Mouse (Mus musculus): ENCODE results near the gene Gimap3. TPM values are rescaled to one million over a fixed set of nuclear protein-coding genes. Genes with fewer than 3 reads are reported as not detected.

Gimap3 gene
- polyA plus RNA-seq (2012; rRNA removed) = 0.06 TPM in 1 of 2 replicates, not detected in the other

DNA sequence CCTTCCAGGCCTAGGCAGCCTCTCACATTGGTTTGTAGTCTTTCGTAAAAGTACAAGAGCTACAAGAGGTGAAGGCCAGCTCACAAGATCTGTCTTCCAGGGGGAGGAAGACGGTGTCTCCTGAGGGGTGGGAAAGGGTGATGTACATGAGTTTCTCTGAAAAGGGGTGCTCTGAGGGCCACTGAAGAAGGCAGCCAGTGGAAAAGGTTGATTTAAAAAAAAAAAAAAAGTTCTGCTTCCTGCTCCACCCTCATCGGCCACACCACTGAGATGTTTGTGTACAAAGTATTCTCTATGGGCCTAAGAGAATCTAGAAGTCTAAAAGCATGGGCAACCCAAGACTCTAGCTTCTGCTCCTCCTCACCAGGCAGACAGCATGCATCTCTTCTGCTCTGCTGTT, at the start of gene Gimap3:
Gene Gimap3, minus strand, starts transcription at position 156 of the 400 bp plus-strand sequence.

DNA sequence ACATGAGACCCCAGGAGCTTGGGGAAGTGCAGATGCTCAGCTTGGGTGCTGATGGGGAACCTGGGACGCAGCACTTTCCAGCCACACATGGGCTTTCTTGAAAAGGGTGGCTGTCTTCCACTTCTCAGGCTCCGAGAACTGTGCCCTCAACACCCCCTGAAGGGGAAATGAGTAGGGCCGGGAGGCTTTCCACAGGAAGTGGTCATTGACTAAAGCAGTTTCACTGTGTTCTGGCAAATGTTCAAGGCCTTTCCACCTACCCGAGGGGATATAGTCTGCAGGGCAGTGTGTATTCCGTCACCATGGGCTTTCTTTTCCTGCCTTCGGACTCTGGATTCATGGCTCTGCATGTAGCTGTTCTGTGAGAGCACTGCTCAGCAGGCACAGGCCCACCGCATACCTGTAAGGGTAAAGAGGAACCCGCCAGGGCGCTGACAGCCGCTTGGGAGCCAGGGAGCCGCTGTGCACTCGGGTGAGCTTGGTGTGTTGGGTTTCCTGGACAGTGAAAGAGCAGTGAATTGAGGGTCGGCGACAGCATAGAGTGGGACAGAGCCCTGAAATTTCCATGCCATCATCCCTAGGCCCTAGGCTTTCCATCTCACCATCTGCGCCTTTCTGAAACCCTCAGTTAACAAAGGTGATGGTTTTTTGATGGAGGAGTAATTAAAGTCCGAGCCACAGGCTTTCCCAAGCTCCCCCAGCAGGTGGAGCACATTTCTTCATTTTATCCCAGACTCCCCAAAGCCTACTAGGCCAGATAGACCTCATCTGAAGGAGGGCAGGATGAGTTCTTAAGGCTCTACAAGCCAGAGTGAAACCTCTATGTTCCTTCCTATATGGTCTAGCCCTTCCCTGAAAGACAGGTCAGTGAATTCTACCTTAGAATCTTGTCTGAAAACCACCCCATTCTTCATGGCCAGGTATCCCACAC, 24.4 kb downstream of the Gimap3 start, which contains the start of gene Gimap5:
Gene Gimap5, plus strand, starts transcription at position 239 of the 931 bp plus-strand sequence.

DNA sequence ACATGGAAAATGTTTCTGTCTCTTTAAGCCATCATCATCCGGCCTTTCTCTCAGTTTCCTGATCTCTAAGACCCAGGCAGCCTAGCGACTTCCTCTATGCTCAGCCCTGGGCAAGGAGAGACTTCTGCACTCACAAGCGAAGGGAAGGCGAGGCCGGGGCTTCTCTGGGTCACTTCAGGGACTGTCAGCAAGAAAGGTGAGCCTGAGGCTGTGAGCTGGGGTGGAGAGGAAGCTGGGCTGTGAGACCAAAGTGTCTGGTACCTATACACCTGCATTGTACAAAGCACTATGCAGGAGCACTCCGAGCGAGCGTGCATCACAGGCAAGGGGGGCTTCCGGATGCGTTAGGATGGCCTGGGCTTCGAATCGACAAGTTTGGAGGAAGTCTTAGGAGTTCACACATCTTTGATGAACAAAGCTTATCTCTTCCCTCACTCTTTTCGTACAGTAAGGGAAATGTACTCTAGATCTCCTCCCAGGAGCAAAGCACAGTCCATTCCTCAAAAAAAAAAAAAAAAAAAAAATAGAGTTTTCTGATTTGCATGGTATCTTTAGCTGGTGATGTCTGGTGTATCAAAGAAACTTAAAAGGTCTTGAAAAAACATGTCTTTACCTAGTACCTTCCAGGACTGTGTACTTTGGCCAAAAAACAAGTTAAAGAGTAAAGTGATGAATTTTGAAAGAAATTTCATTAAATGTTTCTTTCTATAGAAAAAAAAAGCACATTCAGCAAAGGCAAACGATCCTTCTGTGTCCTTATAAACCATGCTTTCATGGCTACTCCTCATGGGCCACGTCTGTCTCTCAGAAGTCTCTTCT, 31.5 kb downstream of the Gimap3 start, which contains the start of gene Gimap1:
Gene Gimap1, plus strand, starts transcription at position 94 of the 819 bp plus-strand sequence.

DNA sequence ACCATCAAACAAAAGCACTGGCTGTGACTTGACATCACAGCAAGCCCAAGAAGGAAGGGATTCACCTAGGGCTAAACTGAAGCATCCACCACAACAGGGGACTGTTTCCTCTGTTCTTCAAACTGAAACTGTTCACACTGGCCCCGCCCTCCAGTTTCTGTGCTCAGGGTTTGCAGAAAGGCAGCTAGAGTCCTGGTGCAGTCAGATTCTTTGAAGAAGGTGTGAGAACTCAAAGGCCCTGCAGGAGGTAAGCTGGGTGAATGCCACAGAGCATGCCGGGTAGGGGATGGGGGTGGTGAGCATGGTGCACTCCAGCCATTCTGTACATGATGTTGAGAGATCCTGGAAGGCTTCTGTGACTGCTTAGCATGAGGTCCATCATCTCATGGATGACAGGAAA, 52.2 kb downstream of the Gimap3 start, which contains the start of the genes Gm28053 and Gimap7:
Gene Gm28053, plus strand, starts transcription at position 153 of the 400 bp plus-strand sequence.
Gene Gimap7, plus strand, starts transcription at position 167 of the 400 bp plus-strand sequence.

Other genes starting within 250 kb of the Gimap3 start
- 42.1 and 44.0 TPM in 2 replicates for gene Atp6v0e2, start 233.2 kb downstream of the Gimap3 start, polyA plus RNA-seq (2012; rRNA removed)
- 19.2 and 19.4 TPM in 2 replicates for gene Lrrc61, start 216.1 kb downstream of the Gimap3 start, polyA plus RNA-seq (2012; rRNA removed)
- 2.2 and 5.1 TPM in 2 replicates for gene Rarres2, start 198.1 kb downstream of the Gimap3 start, polyA plus RNA-seq (2012; rRNA removed)
- not detected in 2 replicates for gene Gm45021, start 181.2 kb downstream of the Gimap3 start, polyA plus RNA-seq (2012; rRNA removed)
- gene Repin1, start 177.0 kb downstream of the Gimap3 start, polyA plus RNA-seq (2012; rRNA removed) = 38.4 and 41.8 TPM in 2 replicates
- not detected in 2 replicates for gene Gm44965, start 176.9 kb downstream of the Gimap3 start, polyA plus RNA-seq (2012; rRNA removed)
- gene Zfp775, start 168.8 kb downstream of the Gimap3 start, polyA plus RNA-seq (2012; rRNA removed) = 6.4 and 7.9 TPM in 2 replicates
- gene AI854703, start 144.1 kb downstream of the Gimap3 start, polyA plus RNA-seq (2012; rRNA removed) = 0.78 and 1.4 TPM in 2 replicates
- 1.2 and 1.7 TPM in 2 replicates for gene Gimap8, start 123.6 kb downstream of the Gimap3 start, polyA plus RNA-seq (2012; rRNA removed)
- gene Gimap9, start 94.7 kb downstream of the Gimap3 start, polyA plus RNA-seq (2012; rRNA removed) = 4.7 and 5.9 TPM in 2 replicates
- 4.4 and 5.2 TPM in 2 replicates for gene Gimap4, start 86.3 kb downstream of the Gimap3 start, polyA plus RNA-seq (2012; rRNA removed)
- 6.3 and 9.2 TPM in 2 replicates for gene Gimap6, start 62.6 kb downstream of the Gimap3 start, polyA plus RNA-seq (2012; rRNA removed)
- 1.5 and 2.4 TPM in 2 replicates for gene Gm28053, start 52.2 kb downstream of the Gimap3 start, polyA plus RNA-seq (2012; rRNA removed)
- not detected in 2 replicates for gene Gimap7, start 52.2 kb downstream of the Gimap3 start, polyA plus RNA-seq (2012; rRNA removed)
- 2.4 TPM in 2 replicates for gene Gimap1, start 31.8 kb downstream of the Gimap3 start, polyA plus RNA-seq (2012; rRNA removed)
- gene Gimap5, start 24.7 kb downstream of the Gimap3 start, polyA plus RNA-seq (2012; rRNA removed) = 0.83 and 1.3 TPM in 2 replicates
- gene Tmem176a, start 70.1 kb upstream of the Gimap3 start, polyA plus RNA-seq (2012; rRNA removed) = 17.0 and 25.2 TPM in 2 replicates
- gene Tmem176b, start 70.6 kb upstream of the Gimap3 start, polyA plus RNA-seq (2012; rRNA removed) = 47.0 and 85.5 TPM in 2 replicates
- not detected in 2 replicates for gene Aoc1, start 102.0 kb upstream of the Gimap3 start, polyA plus RNA-seq (2012; rRNA removed)
- gene 1600015I10Rik, start 159.0 kb upstream of the Gimap3 start, polyA plus RNA-seq (2012; rRNA removed) = not detected in 2 replicates
- gene Doxl2, start 204.1 kb upstream of the Gimap3 start, polyA plus RNA-seq (2012; rRNA removed) = not detected in 2 replicates
- not detected in 2 replicates for gene Svs1, start 216.0 kb upstream of the Gimap3 start, polyA plus RNA-seq (2012; rRNA removed)